Mouse (Mus musculus) spleen, postnatal 10 days (tissue): Measurements from ENCODE around the gene Tmem104.
A peak's percentile ranks its signal among the peaks of the same experiment; 100 is the strongest.

ENCODE experiments used
- DNase-seq, 2 experiments: peaks; one replicate each; pipeline ENCODE4 v3.0.0; 2021 to 2022; ENCODE audit warnings: low spot score in 2 of 2

Gene Tmem104

DNA sequence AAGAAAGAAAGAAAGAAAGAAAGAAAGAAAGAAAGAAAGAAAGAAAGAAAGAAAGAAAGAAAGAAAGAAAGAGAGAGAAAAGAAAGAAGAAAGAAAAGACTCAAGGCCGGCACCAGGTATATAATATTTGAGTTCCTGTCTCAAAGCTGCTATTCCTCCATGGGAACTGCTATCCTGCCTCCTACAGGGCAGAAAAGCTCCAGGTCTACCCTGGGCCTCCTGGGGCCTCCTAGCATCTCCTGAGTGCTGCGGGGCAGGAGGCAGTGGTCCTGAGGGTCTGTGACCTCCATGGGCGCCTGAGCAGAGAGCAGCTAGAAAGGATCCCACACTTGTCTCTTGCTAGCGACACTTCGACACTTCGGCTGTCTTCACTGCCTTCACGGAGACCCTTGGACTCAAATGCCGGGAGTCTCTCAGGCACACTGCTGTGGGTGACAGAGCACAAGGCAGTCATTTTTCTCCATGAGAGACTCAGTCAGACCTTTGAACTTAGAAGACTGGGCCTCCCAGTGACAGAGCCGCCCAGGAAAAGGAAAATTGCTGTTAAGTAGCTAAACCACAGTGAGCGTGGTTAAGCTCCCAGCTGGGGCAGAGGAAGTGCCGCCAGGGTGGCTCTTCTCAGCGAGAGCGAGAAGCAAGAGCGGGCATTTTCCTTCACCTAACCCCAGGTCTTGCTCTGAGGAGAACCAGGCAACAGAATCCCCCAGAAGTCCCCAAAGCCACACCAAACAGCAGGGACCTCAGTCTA, 44.1 kb downstream of the Tmem104 start:
- peak; percentile 20 to 46 for DNase-seq

DNA sequence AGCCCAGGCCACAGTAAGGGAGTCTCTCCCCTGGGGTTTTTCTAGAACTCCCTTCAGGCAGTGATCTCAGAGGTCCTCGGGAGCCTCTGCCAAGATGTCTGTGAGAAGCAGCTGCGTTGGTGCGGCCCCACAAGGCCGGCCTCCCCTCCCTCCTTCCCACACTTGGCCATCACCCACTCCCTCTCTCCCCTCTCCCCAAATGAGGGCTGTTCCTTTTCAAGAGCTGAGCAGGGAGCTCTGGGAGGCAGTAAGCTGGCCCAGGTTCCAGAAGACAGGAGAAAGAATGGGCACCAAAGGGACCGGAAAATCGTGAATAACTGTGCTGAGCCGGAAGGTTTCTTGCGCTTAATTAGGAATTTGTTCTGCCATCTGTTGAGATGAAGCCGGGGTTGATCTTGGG, 44.6 kb downstream of the Tmem104 start:
- no peak for DNase-seq

DNA sequence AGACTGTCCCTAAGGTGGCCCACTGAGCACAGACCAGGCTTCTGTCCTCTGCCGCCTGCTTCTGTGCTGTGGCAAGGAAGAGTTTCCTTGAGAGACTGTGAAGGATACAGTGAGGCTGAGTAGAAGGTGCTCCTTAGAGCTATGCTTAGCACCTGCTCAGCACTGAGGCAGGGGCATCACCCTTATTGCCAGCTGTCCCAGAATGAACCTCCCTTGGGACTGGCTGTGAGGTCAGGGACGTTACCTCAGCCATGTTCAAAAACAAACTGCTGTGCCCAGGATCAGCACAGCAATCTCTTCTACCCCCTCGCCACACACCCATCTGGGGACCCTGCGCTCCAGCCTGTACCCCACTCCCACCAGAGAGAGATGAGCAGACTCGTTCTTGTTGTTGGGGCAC, 45.6 kb downstream of the Tmem104 start:
- no peak for DNase-seq

DNA sequence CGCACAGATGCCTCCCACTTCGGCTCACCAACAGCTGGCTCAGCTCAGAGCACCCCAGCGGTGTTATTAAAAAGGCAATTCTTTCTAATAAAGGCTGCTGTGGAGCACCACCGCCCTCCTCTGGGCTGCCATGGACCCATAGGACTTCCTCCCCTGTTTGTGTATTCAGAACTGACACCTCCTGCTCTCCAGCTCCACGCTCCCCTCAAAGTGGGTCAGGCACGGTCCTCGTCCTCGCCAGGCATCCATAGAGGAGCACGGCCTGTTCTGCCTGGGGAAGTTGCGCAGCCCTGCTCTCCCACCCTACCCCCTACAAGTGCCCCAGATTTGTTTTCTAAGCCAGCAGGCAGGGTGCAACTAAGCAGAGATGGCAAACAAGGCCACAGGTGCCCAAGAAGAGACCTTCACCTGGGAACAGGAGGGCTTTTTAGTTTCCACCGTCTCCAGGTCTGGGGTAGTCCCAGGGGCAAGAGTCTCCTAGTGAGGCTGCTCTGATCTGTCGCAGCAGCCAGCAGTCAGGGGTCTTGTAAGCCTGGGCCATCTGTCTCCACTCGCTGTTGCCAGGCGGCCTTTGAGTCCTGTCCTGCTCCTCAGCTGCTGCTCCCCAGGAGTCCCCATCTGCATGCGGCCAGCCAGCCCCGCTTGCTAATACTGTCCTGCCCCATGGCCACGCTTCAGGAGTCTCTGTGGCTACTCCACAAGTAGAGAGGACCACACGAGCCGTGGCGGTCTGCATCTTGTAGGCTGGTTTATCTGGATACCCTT, 46.4 kb downstream of the Tmem104 start:
- no peak for DNase-seq

DNA sequence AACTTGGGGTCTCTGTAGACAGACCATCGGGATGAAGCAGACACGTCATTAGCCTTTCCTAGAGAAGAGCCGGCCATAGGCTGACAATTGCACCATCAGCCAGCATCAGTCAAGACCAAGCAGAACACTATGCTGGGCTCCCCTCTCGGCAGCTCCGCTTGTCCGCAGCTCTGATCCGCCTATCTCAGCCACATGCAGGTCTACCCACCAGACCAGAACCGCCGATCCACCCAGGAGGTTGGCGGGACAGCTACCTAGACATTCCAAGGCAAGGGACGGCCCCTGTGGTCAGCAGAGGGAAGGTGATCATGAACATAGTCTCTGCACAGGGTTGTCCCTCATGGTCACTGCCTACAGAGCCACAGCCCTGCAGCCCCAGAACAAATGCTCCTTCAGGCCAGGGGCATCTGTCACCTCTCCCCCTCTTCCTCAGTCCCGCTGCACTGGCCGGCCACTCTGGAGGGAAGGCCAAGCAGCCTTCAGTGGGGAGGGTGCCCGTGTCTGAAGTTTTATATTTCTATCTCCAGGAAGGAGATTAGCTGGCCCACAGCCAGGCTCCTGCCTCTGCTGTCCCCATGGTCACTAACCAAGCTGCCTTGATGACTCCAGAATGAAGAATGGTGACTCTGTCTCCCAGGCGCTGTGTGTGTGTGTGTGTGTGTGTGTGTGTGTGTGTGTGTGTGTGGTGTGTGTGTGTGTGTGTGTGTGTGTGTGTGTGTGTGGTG, 47.2 kb downstream of the Tmem104 start:
- DNase-seq: no peak

DNA sequence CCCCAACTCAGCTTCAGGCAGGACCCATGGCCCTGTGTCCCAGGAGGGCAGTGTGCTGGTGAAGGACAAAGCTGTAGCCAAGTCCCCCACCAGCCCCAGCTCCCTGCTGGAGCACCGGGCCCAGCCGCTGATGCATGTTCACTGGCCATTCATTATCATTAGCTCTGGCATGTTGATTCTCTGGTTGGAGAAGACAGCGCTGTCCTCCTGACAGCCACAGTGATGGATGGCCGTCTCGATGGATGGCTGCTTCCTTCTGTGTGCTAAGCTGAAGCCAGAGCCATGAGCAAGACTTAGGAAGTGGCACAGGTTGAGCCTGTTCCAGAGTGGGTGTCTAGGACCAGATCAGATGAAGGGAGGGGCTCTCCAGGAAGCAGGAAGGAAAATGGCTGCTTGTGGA, 49.3 kb downstream of the Tmem104 start:
- no peak for DNase-seq

DNA sequence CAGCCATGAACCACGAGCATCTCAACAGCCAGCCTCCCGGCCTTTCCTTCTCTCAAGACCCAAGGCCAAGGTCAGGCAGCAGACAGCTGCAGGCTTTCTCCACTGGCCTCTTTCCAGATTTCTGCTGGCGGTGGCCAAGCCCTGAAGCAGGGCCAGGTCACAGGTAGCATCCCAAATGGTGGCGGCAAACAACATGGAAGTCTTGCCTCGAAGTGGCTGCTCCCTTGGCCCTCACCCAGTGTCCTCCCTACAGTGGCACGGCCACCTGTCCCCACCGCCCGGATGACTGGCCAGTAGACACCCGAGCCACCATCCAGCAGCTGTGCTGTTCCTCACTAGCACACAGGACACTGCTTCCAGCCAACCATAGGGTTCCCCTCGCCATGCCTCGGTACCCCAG, 54.1 kb downstream of the Tmem104 start:
- DNase-seq: no peak

DNA sequence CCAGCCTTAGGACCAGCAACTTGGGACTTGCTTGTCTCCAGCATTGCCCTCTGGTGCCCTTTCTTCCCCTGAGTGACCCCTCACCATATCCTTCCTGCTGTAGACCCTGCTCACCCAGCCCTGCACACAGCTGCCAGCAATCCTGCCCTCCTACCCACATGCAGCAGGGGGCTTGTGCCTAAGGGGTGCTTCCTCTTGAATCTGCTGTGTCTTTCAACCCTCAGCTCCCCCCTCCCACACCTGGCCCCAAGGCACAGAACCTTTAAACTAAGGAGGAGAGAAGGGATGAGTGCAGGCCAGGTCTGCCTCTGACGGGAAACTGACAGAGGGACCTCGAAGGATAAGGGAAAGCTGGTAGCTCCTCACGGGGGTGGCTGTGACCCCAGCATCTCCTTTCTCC, 55.5 kb downstream of the Tmem104 start:
- DNase-seq: no peak

DNA sequence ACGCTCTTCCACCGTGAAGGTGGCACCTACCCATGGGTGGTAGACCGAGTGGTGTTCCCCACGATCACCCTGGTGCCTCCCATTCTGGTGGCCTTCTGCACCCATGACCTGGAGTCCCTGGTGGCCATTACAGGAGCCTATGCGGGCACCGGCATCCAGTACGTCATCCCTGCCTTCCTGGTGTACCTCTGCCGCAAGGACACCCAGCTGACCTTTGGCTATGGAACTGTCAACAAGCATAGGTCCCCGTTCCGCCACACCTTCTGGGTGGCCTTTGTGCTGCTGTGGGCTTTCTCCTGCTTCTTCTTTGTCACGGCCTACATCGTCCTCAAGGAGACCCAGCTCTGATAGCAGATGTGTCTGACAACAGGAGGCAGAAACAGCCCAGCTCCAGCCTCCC, 56.5 kb downstream of the Tmem104 start:
- DNase-seq: no peak

DNA sequence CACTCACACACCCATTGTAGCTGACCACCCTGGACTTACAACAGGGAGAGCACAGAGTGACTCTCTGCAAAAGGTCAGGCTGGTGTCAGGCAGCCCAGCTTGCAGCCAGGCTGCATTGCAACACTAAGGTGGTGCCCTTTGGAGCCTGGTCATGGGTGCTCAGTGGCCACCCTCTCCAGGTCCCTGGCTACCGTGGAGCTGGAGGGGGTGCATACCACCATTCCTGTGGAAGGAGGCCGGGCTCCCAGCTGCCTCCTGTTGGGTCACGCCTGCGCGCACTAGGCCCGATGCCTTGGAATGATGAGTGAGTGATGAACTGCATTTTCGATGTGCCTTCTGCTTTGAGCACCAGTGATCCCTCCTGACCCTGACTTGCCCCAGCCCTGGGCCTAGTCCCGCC, 57.6 kb downstream of the Tmem104 start:
- no peak for DNase-seq

DNA sequence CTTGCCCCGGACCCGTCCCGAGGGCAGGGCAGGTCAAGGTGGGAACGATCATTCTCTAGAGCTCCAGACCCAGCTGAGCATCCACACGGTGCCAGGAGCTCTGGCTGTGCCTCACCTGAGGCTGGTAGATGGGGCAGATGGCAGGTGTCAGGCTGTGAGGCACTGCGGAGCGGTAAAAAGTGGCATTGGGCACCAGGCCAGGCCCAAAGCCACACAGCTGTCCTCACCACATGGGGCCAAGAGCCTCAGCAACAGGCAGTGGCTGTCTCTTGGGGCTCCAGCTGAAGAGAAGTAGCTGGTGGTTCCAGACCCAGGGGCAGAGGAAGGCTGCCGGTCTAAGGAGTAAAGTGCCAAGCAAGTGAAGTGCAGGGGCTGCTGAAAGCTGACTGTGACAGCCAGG, 59.1 kb downstream of the Tmem104 start:
- DNase-seq: no peak

DNA sequence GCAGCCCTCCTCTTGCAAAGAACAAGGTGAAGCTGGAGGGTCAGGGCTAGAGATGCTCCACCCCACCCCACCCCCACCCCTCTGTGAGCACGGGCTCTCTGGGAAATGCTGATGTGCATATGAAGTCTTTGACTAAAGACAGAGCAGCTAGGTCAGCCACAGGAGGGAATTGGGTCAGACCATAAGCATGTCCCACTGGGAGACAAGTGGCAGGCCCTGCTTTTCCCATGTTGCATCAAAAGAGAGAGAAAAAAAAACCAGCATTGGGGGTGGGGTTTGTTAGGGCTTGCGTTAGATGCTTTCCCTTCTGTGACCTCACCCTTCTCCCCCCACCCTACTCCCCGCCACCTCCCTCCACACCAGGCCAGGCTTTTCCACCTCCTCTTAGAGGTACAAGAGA, 60.0 kb downstream of the Tmem104 start:
- DNase-seq: no peak

DNA sequence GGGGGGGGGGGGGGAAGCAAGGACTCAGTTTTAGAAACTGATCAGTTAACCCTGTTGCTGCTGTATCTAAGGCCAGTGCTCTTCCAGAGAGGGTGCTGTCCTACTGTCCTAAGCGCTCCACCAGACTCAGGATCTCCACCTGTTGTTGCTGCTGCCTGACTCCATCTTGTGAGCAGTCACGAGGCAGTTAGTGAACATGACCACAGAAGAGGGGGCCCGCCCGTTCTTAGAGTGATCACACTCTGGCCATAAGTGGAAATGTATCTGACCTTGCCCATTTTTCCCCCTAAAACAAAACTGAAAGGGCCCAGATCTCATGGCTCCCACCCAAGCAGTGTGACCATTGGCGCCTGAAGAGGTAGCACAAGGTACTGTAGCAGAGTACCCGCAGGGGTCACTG, 60.7 kb downstream of the Tmem104 start:
- no peak for DNase-seq

DNA sequence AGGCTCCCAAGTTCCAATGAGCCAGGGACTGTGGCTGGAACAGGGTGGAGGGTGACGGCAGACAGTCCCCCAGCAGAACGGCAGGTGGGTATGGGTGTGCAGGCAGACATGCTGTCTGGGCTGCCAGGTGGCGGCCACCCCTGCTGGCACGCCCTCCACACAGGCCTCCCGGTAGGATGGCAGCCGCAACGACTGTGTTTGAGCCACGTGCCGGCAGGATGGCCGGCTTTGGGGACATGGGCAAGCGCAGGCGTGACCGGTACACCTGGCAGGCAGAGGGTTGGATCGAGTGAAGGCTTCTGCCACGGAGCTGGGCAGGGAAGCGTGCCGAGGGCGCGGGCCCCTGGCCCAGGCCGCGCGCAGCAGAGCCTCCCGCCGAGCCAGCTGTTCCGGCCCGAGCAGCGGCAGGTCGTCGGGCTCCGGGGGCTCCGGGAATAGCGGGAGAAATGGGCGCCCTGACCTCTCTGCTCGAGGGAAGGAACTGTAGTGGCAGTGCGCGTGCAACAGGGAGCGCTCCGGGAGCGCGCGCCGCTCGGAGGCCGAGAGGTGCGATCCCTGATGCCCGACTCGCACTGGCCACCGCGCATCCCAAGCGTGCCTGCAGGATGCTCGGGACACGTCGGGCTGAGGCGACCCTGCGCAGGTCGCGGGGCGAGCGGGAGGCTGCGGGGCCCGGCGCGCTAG, 62.6 kb downstream of the Tmem104 start:
- no peak for DNase-seq

DNA sequence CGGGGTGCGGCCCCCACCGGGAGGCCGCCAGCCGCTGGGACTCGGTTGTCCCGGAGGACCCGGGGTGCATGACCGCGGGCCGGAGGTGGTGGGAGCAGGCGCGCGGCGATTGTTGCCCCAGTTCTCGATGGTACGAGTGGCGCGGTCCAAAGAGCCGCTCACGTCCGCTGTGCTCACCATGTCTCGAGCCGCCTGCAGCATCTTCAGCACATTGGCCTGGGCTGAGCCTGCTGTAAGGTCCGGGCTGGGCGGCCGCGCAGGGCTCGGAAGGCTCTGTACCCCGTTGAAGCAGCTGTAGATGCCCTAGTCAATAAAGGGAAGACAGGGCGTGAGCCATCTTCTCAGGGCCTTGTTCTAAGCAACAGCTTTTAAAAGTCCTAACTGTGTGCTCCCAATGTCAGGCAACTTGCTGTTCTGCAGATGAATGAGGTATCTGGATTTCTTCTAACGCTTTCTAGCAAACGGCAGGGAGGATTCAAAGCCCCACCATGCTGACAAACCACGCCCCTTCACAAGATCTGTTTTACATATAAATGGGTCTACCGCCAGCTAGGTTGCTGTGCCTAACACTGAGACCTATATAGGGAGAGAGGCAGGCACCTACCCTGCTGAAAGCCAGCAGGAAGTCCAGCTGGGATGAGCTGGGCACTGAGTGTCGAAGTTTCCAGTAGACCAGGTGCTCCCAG, 63.3 kb downstream of the Tmem104 start:
- no peak for DNase-seq

DNA sequence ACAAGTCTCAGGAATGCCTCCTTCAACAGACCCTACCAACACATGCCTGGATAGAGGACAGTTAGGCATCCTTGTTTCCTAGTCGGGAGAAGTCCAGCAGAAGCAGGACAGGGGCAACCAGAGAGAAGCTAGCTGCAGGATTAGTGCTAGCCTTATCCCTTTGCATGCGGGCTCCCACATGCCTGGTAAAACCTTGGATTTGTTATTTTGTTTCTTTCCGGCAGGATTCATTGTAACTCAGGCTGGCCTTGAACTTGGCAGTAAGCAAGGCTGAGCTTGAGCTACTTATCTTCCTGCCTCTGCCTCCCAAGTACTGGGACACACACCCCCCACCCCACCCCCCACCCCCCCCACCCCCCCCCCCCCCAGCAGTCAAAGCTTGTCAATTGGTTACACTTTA, 64.0 kb downstream of the Tmem104 start:
- DNase-seq: no peak

DNA sequence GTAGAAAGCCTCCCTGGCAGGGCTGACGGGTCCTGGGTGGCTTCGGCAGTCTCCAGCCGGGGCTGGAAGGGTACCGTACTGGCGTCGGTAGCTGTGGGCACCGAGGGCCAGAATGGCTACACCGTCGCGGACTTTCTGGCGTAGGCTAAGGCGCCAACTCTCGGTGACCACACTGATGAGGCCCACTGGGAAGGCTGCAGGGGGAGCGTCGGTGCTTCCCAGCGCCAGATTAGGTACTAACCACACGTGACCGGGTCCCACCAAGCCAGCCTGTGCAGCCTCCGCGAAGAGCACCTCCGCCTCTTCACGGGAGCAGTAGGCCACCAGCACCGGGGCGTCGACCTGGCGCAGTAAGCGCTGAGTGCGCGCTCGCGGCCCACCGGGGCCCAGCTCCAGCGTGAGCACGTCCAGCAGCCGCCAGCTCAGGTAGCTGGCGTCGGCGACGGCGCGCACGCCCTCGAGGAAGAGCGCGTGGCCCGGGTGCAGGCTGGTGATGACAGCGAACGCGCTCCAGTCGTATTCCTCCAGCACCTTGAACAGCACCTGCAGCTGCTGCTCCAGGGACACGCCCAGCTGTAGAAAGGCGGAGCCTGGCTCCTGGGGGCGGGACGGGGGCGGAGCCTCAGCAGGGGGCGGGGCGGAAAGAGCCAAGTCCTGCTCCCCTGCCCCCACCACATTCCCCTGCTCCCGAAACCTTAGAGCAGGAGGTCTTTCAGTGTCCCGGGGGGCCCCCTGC, 70.7 kb downstream of the Tmem104 start:
- DNase-seq: no peak

DNA sequence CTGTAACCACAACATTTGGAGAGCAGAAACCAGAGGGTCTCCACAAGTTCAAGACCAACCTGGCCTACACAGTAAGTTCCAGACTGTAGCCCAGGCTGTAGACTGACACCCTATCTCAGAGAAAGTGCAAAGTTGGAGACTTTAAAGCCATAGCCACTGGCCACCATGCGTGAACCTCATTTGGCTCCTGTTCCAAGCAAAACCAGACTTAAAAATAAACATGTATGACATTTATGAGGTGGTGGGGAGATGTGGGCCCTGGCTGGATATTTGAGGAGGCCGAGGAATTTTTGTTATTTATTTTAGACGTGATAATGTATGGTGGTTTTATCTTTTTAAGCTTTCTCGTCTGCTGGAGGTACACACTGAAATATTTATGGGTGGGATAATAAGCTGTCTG, 71.8 kb downstream of the Tmem104 start:
- no peak for DNase-seq

DNA sequence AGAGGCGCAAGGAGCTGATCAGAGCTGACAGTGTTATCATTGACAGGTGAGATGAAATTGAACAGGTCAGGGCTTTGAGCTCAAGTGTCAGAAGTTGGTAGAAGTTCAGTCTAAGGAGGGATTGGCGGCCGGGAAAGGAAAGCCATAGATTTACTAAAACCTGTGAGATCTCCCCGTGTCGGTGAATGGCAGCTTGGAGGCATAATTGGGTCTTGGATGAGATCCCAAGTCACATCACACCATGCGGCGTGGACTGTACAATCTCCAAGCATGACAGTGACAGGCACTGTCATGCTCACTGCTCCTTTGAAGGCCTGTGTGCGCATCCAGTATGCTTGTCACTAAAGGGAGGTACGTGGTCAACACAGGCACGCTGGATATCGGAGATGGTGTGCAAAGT, 75.7 kb downstream of the Tmem104 start:
- DNase-seq: no peak

DNA sequence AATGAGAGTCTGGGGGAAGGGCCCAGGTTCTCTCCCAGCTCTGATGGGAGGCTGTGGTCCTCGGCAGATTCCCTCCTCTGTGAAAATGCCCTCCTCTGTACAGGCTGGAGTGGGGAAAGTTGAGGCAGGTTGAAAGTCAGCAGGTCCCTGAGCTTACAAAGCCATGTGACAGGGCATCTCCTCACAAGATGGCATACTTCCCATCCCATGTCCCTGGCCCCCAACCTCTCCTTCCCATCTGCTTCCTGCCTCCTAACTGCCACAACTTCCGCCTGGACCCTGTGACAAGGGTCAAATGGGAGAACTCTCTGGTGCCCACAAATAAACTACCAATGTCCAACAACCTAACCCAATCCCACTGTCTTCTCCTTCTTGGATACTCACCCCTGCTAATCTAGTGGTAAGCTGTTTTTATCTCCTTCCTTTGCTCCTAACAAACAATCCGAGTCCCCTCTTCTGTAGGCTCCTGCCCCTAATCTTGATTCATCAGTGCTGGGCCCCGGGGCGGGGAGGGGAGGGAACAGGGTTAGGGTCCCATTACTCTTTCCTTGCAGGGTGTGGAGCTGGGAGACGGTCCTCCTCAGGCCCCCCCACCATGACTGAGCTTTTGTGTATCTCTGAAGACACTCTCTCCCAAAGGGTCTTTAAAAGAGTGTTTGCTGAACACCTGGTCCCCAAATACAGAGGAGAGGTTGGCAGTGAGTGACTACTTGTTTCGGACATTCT, 77.0 kb downstream of the Tmem104 start:
- no peak for DNase-seq
